Mouse (Mus musculus) CH12.LX (cell line): ENCODE results near the gene Ptprf.

Experiments used
- CHD2 ChIP-seq: IDR thresholded peaks from 2 replicates; pipeline ENCODE4 v1.6.1; 2011; ENCODE audit warnings: low read length, improper control_type of control experiment
- CTCF ChIP-seq, 2 experiments: IDR thresholded peaks in 1 of 2; conservative IDR thresholded peaks in 1 of 2; 2 replicates each; pipeline ENCODE4 v1.5.1; 2011 to 2012; ENCODE audit warnings: low read depth in 2 of 2, low read length in 2 of 2, improper control_type of control experiment in 1 of 2, inconsistent platforms in 1 of 2, mild to moderate bottlenecking in 1 of 2, moderate library complexity in 1 of 2
- EP300 ChIP-seq: IDR thresholded peaks from 2 replicates; pipeline ENCODE4 v1.6.1; 2011; ENCODE audit warnings: low read length, improper control_type of control experiment
- ETS1 ChIP-seq: conservative IDR thresholded peaks from 2 replicates; pipeline ENCODE4 v1.6.1; 2012; ENCODE audit warnings: low read depth, mild to moderate bottlenecking, inconsistent platforms, low read length, improper control_type of control experiment, moderate library complexity
- GABPA ChIP-seq: IDR thresholded peaks from 2 replicates; pipeline ENCODE4 v1.6.1; 2012; ENCODE audit warnings: low read depth, low read length, improper control_type of control experiment, inconsistent platforms; ENCODE audit not compliant: insufficient replicate concordance
- JUND ChIP-seq: conservative IDR thresholded peaks from 2 replicates; pipeline ENCODE4 v1.6.1; 2011; ENCODE audit warnings: low read depth, low read length, improper control_type of control experiment
- KAT2A ChIP-seq: IDR thresholded peaks from 2 replicates; pipeline ENCODE4 v1.6.1; 2012; ENCODE audit warnings: low read length, improper control_type of control experiment, inconsistent platforms; ENCODE audit not compliant: insufficient replicate concordance
- MAX ChIP-seq: IDR thresholded peaks from 2 replicates; pipeline ENCODE4 v1.6.1; 2011; ENCODE audit warnings: low read length, improper control_type of control experiment
- POLR2A ChIP-seq: IDR thresholded peaks from 2 replicates; pipeline ENCODE4 v1.6.1; 2011; ENCODE audit warnings: low read depth, mild to moderate bottlenecking, improper control_type of control experiment, low read length
- ZKSCAN1 ChIP-seq: IDR thresholded peaks from 2 replicates; pipeline ENCODE4 v1.6.1; 2012; ENCODE audit warnings: low read depth, inconsistent platforms, low read length, improper control_type of control experiment, borderline replicate concordance
- ZNF384 ChIP-seq: IDR thresholded peaks from 2 replicates; pipeline ENCODE4 v1.6.1; 2012; ENCODE audit warnings: low read depth, low read length, improper control_type of control experiment, inconsistent platforms

DNA sequence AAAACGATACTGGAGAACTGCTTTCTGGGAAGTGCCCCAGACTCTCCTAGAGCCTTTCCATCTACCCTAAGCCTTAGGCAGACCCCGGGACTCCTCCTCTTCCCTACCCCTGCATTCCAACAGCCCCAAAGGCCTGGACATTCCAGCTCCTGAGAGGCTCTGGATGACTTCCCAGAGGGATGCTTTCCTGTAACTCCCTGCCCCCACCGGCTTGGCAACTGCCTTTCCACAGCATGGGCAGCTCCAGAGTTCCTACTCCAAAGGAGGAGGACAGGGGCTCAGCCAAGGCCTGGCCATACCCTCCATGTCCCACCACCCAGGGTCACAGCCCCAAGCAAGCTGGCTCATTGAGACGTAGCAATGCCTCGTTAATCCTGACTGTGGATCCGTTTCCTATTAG lies 21.2 kb downstream of the Ptprf start:
- TF ChIP-seq CTCF (conservative IDR thresholded peaks at IDR 0.05 in 1 of 2, IDR thresholded peaks at IDR 0.05 in 1 of 2; ENCODE audit: low read depth in 2 of 2, low read length in 2 of 2) (no peak), ZNF384 (no peak), ZKSCAN1 (no peak), EP300 (no peak), ETS1 (no peak), GABPA (no peak), MAX (no peak), CHD2 (no peak), JUND (no peak), KAT2A (no peak), POLR2A (no peak)
